Mouse (Mus musculus) stomach, embryonic 15.5 days (tissue): ENCODE data around the gene Hist1h3g. TPM values are rescaled to one million over a fixed set of nuclear protein-coding genes. Genes with fewer than 3 reads are reported as not detected.
A peak's percentile ranks its signal among the peaks of the same experiment; 100 is the strongest.
"Not testable (repeated sequence)": the region's sequence is repeated elsewhere in the genome, so short reads cannot be mapped to it uniquely, and the experiment has no call there.

Experiments
- ATAC-seq: fragments of 200-750 bp; cut with Nextera tagmentation; 2 replicates; pipeline ENCODE4 v1.8.0; 2017; ENCODE audit warnings: low read depth, moderate number of reproducible peaks, moderate TSS enrichment; ENCODE audit not compliant: insufficient read depth, low FRiP score
- H3K27ac ChIP-seq: fragments of 300-500 bp; sonication (generic); 2 replicates; pipeline ENCODE4 v1.5.1; 2015; ENCODE audit warnings: mild to moderate bottlenecking, inconsistent platforms
- H3K27me3 ChIP-seq: fragments of 300-500 bp; sonication (generic); replicated peaks from 2 replicates; pipeline ENCODE4 v1.6.1; 2015; ENCODE audit warnings: inconsistent platforms
- H3K36me3 ChIP-seq: fragments of 300-500 bp; sonication (generic); 2 replicates; pipeline ENCODE4 v1.6.1; 2015; ENCODE audit warnings: inconsistent platforms
- H3K4me1 ChIP-seq: fragments of 300-500 bp; sonication (generic); 2 replicates; pipeline ENCODE4 v1.6.1; 2015; ENCODE audit warnings: inconsistent platforms
- H3K4me2 ChIP-seq: fragments of 300-500 bp; sonication (generic); 2 replicates; pipeline ENCODE4 v1.6.1; 2015; ENCODE audit warnings: mild to moderate bottlenecking, inconsistent platforms
- H3K4me3 ChIP-seq: fragments of 300-500 bp; sonication (generic); replicated peaks from 2 replicates; pipeline ENCODE4 v1.5.1; 2015; ENCODE audit warnings: inconsistent platforms
- H3K9ac ChIP-seq: fragments of 300-500 bp; sonication (generic); 2 replicates; pipeline ENCODE4 v1.6.1; 2015; ENCODE audit warnings: inconsistent platforms
- H3K9me3 ChIP-seq: fragments of 300-500 bp; sonication (generic); 2 replicates; pipeline ENCODE4 v1.6.1; 2016; ENCODE audit warnings: inconsistent platforms
- WGBS: fragments of 180-500 bp; shearing (Covaris S2); methylation state at CpG from one replicate; pipeline ENCODE4 v1.1.7; 2015; 5-methylcytosine and 5-hydroxymethylcytosine counted together
- polyA plus RNA-seq: library from polyadenylated mRNA; unstranded; fragments of >200 nt; fragmentation: Nextera tagmentation; extraction: Ambion mirVana; gene quantifications from 2 replicates; pipeline ENCODE4 v1.2.1, GENCODE M21; 2015

The Hist1h3g gene
- polyA plus RNA-seq, 1 experiment from 2014 or later = 7.3 TPM

- not testable (repeated sequence) for H3K4me3 ChIP-seq, H3K27ac ChIP-seq, H3K9me3 ChIP-seq, H3K27me3 ChIP-seq, H3K36me3 ChIP-seq, H3K4me1 ChIP-seq, H3K9ac ChIP-seq, H3K4me2 ChIP-seq, ATAC-seq
- WGBS = 57% methylated on average over 1 of the region's 1 CpGs
Observed at GRCm38 (mm10) chr13:23539821-23540220, 4.6 kb downstream of the Hist1h3g start.

- Histone ChIP-seq H3K4me1 (peaks cover 5% of the 10 kb centered on the region; the same call in 1 of the 2 replicates), H3K4me2 (no peak overlapping the region), H3K36me3 (no peaks in the 10 kb centered on the region), H3K9me3 (no peaks in the 10 kb centered on the region), H3K9ac (no peak overlapping the region), H3K4me3 (no peak overlapping the region), H3K27ac (no peak overlapping the region), H3K27me3 (no peaks in the 10 kb centered on the region)
- WGBS = 86% methylated on average over 3 of the region's 3 CpGs
- ATAC-seq = no peak
Observed at GRCm38 (mm10) chr13:23541497-23541896, 6.3 kb downstream of the Hist1h3g start.

GRCm38 (mm10) chr13:23542225-23542980 is 7.2 kb downstream of the Hist1h3g start:
- not testable (repeated sequence) for H3K36me3 ChIP-seq, H3K27me3 ChIP-seq, ATAC-seq, H3K4me1 ChIP-seq, H3K9me3 ChIP-seq
- WGBS = 12% methylated on average over 3 of the region's 3 CpGs
- H3K4me3 ChIP-seq = peak overlapping the region; percentile 50
- peak overlapping the region; percentile 65 for H3K4me2 ChIP-seq
- peak overlapping the region; percentile 41; the same call in 1 of the 2 replicates for H3K9ac ChIP-seq
- H3K27ac ChIP-seq = peak overlapping the region; percentile 90

GRCm38 (mm10) chr13:23542999-23543607 is 7.9 kb downstream of the Hist1h3g start, which contains the start of gene Hist1h2bh:
Hist1h2bh (minus strand) TSS chr13:23543392.
- H3K36me3 ChIP-seq, H3K9me3 ChIP-seq, H3K4me1 ChIP-seq, H3K27me3 ChIP-seq: not testable (repeated sequence)
- H3K9ac ChIP-seq = peak within 1 kb of the TSS; percentile 41; the same call in 1 of the 2 replicates
- H3K4me3 ChIP-seq = peak within 1 kb of the TSS; percentile 50
- peak within 1 kb of the TSS; percentile 95 for H3K27ac ChIP-seq
- H3K4me2 ChIP-seq = peak within 1 kb of the TSS; percentile 65
- WGBS = under 1% methylated on average over 35 of the region's 42 CpGs
- peak; percentile 95 for ATAC-seq

- WGBS = 0% methylated on average over 29 of the region's 45 CpGs
- Histone ChIP-seq H3K4me3 (peak within 1 kb of the TSS; percentile 50), H3K27me3 (no peaks in the 10 kb centered on the region), H3K4me1 (no peaks in the 10 kb centered on the region), H3K9ac (peak within 1 kb of the TSS; percentile 41; the same call in 1 of the 2 replicates), H3K27ac (peak within 1 kb of the TSS; percentile 95), H3K9me3 (no peaks in the 10 kb centered on the region), H3K4me2 (peak within 1 kb of the TSS; percentile 65), H3K36me3 (no peaks in the 10 kb centered on the region)
- peak; percentile 88 for ATAC-seq
Observed at GRCm38 (mm10) chr13:23543965-23544786, 9.0 kb downstream of the Hist1h3g start, which contains the start of gene Hist1h3f. Hist1h3f (plus strand) TSS chr13:23544052.

- 0 out of 2 replicates have a peak, but pooled peaks have one; percentile 0 for ATAC-seq
- H3K9me3 ChIP-seq, H3K9ac ChIP-seq, H3K27me3 ChIP-seq, H3K4me1 ChIP-seq, H3K36me3 ChIP-seq: not testable (repeated sequence)
- peak overlapping the region; percentile 47 for H3K4me3 ChIP-seq
- peak overlapping the region; percentile 59 for H3K4me2 ChIP-seq
- peak overlapping the region; percentile 95 for H3K27ac ChIP-seq
- 0% methylated on average over 13 of the region's 14 CpGs for WGBS
Observed at GRCm38 (mm10) chr13:23544787-23545120, 9.5 kb downstream of the Hist1h3g start.

- H3K27ac ChIP-seq = no peak overlapping the region
- ATAC-seq = no peak
- no peaks in the 10 kb centered on the region for H3K27me3 ChIP-seq
- H3K4me3 ChIP-seq = no peak overlapping the region
- no peak overlapping the region for H3K9ac ChIP-seq
- H3K4me1 ChIP-seq = peaks cover 5% of the 10 kb centered on the region
- H3K4me2 ChIP-seq = no peak overlapping the region
- WGBS = 63% methylated on average over 5 of the region's 5 CpGs
- H3K36me3 ChIP-seq = no peaks in the 10 kb centered on the region
- no peaks in the 10 kb centered on the region for H3K9me3 ChIP-seq
Observed at GRCm38 (mm10) chr13:23546694-23547093, 11.5 kb downstream of the Hist1h3g start.

- peak overlapping the region; percentile 48 for H3K4me3 ChIP-seq
- H3K27me3 ChIP-seq = no peaks in the 10 kb centered on the region
- H3K9me3 ChIP-seq = no peaks in the 10 kb centered on the region
- H3K9ac ChIP-seq = peak overlapping the region; percentile 10; the same call in 1 of the 2 replicates
- peak overlapping the region; percentile 42 for H3K4me2 ChIP-seq
- H3K36me3 ChIP-seq = no peaks in the 10 kb centered on the region
- WGBS = 5% methylated on average over 3 of the region's 3 CpGs
- H3K4me1 ChIP-seq = peaks cover 12% of the 10 kb centered on the region
- no peak for ATAC-seq
- peak overlapping the region; percentile 93 for H3K27ac ChIP-seq
Observed at GRCm38 (mm10) chr13:23550761-23551145, 15.5 kb downstream of the Hist1h3g start.

- H3K9ac ChIP-seq = peak within 1 kb of the TSS; percentile 10; the same call in 1 of the 2 replicates
- peak within 1 kb of the TSS; percentile 93 for H3K27ac ChIP-seq
- not testable (repeated sequence) for H3K27me3 ChIP-seq, H3K9me3 ChIP-seq, H3K36me3 ChIP-seq
- peak within 1 kb of the TSS; percentile 42 for H3K4me2 ChIP-seq
- under 1% methylated on average over 47 of the region's 47 CpGs for WGBS
- ATAC-seq = peak; percentile 86
- H3K4me3 ChIP-seq = peak within 1 kb of the TSS; percentile 48
- peaks cover 12% of the 10 kb centered on the region for H3K4me1 ChIP-seq
Observed at GRCm38 (mm10) chr13:23551146-23551834, 16.1 kb downstream of the Hist1h3g start, which contains the start of gene Hist1h4f. Hist1h4f (minus strand) TSS chr13:23551648.

- H3K36me3 ChIP-seq = no peaks in the 10 kb centered on the region
- peak overlapping the region; percentile 42 for H3K4me2 ChIP-seq
- peaks cover 12% of the 10 kb centered on the region for H3K4me1 ChIP-seq
- no peak overlapping the region for H3K9ac ChIP-seq
- H3K27ac ChIP-seq = peak overlapping the region; percentile 93
- no peak for ATAC-seq
- H3K27me3 ChIP-seq = no peaks in the 10 kb centered on the region
- H3K9me3 ChIP-seq = no peaks in the 10 kb centered on the region
- 44% methylated on average over 8 of the region's 8 CpGs for WGBS
- H3K4me3 ChIP-seq = peak overlapping the region; percentile 48
Observed at GRCm38 (mm10) chr13:23551931-23552914, 17.0 kb downstream of the Hist1h3g start.
